In the genomic region with DNA sequence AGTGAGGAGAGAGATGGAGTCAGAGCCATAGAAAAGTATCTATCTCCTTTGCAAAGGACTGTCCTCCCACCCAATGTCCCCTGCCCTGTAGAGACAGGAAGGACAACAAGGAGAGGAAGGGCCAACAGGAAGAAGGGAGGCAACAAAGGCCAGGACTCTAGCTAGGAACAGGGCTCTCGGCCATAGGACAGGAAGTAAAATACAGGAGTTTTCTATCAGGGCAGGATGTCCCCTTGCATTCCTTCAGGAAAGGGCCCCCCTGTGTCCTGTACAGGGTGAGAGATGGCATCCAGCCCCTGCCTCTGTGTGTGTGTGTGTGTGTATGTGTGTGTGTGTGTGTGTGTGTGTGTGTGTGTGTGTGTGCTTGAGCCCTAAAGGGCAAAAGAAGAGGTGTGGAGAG, we compare ENCODE assay signal across 13 mouse cellular contexts.
DNase-seq lines count a peak whose midpoint lies in the region; ATAC-seq and TF ChIP-seq lines count a peak whose summit lies in the region.
"Had no signal": no experiment of that assay in that cellular context is flagged by ENCODE, and none has a peak within 500 bp of the region (broad histone marks: within the 10 kb centered on the region; RNA-seq: fewer than 3 reads in every experiment).

No protein-coding gene starts in this region.

- peak; percentile 31 for DNase-seq in heart, adult 8-10 months (ENCODE audit: low spot score)
- DNase-seq in heart, postnatal 36 days, result no peak
- peak; percentile 20 for DNase-seq in adrenal gland, postnatal 14 days
- DNase-seq in liver, postnatal 0 days, result no peak
- no peak for DNase-seq in cerebellum, adult 11-12 months
- DNase-seq: cerebellum, adult 18-20 months; retina, postnatal 1 day had no signal

- 0 out of 2 replicates have a peak, but pooled peaks have one; percentile 33 for TF ChIP-seq EP300 in liver, postnatal 0 days (IDR thresholded peaks at IDR 0.05; ENCODE audit: low read depth)

- H3K27ac ChIP-seq in kidney, embryonic 16.5 days (ENCODE audit: low read length), result 0 out of 2 replicates have a peak overlapping the region, but pooled peaks have one; percentile 21
- H3K27ac ChIP-seq in liver, postnatal 0 days (ENCODE audit: low read depth), result no peak overlapping the region
- no peak overlapping the region for H3K27ac ChIP-seq in midbrain, embryonic 13.5 days
- H3K27ac ChIP-seq: neural tube, embryonic 13.5 days had no signal

- no peak overlapping the region for H3K4me2 ChIP-seq in kidney, embryonic 16.5 days (replicated peaks; ENCODE audit: low read depth, low read length)
- H3K4me2 ChIP-seq in liver, postnatal 0 days (ENCODE audit: low read depth, low read length), result no peak overlapping the region
- no peak overlapping the region for H3K4me2 ChIP-seq in midbrain, embryonic 13.5 days (replicated peaks)
- H3K4me2 ChIP-seq: neural tube, embryonic 13.5 days had no signal

- no peaks in the 10 kb centered on the region for H3K4me1 ChIP-seq in kidney, embryonic 16.5 days (ENCODE audit: insufficient read depth, low read length)
- H3K4me1 ChIP-seq in liver, postnatal 0 days (ENCODE audit: insufficient read depth), result 0 out of 2 replicates have a peak, but pooled peaks cover 2% of the 10 kb centered on the region
- H3K4me1 ChIP-seq in midbrain, embryonic 13.5 days (replicated peaks), result no peaks in the 10 kb centered on the region
- H3K4me1 ChIP-seq: neural tube, embryonic 13.5 days had no signal

- no peaks in the 10 kb centered on the region for H3K27me3 ChIP-seq in kidney, embryonic 16.5 days (ENCODE audit: insufficient read depth, low read length)
- H3K27me3 ChIP-seq in liver, postnatal 0 days (ENCODE audit: insufficient read depth, low read length), result no peaks in the 10 kb centered on the region
- no peaks in the 10 kb centered on the region for H3K27me3 ChIP-seq in midbrain, embryonic 13.5 days
- H3K27me3 ChIP-seq: neural tube, embryonic 13.5 days had no signal

- no peak for TF ChIP-seq CTCF in liver, postnatal 0 days (IDR thresholded peaks at IDR 0.05; ENCODE audit: low read depth)

- H3K9ac ChIP-seq in kidney, embryonic 16.5 days (replicated peaks; ENCODE audit: low read length), result no peak overlapping the region
- no peak overlapping the region for H3K9ac ChIP-seq in liver, postnatal 0 days (replicated peaks)
- H3K9ac ChIP-seq in midbrain, embryonic 13.5 days (replicated peaks), result no peak overlapping the region
- H3K9ac ChIP-seq: neural tube, embryonic 13.5 days had no signal

- intact Hi-C loops in heart, postnatal 36 days (cut with DNase I), result loop anchor here (5.0 kb wide), 1 partner anchor 70 kb away; no protein-coding TSS in a partner anchor

- H3K9me3 ChIP-seq in kidney, embryonic 16.5 days (ENCODE audit: low read length), result no peaks in the 10 kb centered on the region
- H3K9me3 ChIP-seq in liver, postnatal 0 days (ENCODE audit: low read length), result no peaks in the 10 kb centered on the region
- no peaks in the 10 kb centered on the region for H3K9me3 ChIP-seq in midbrain, embryonic 13.5 days
- H3K9me3 ChIP-seq: neural tube, embryonic 13.5 days had no signal

- peak; percentile 62; the same call in 1 of the 2 replicates for ATAC-seq in kidney, embryonic 16.5 days (ENCODE audit: low FRiP score, low TSS enrichment)
- ATAC-seq in liver, postnatal 0 days, result peak; percentile 60
- ATAC-seq in midbrain, embryonic 13.5 days, result no peak
- no peak for ATAC-seq in activated CD4-positive, CD25-positive, alpha-beta regulatory T cell, adult 4 months
- ATAC-seq: midbrain, embryonic 16.5 days had no signal

- 50% methylated on average over 1 of the region's 1 CpGs for WGBS in kidney, embryonic 16.5 days
- 26% methylated on average over 1 of the region's 1 CpGs for WGBS in liver, postnatal 0 days (ENCODE audit: insufficient replicate concordance)
- WGBS in midbrain, embryonic 13.5 days, result 65% methylated on average over 1 of the region's 1 CpGs

- no peak overlapping the region for H3K4me3 ChIP-seq in kidney, embryonic 16.5 days (ENCODE audit: low read length)
- H3K4me3 ChIP-seq in liver, postnatal 0 days (ENCODE audit: low read depth, low read length), result no peak overlapping the region
- no peak overlapping the region for H3K4me3 ChIP-seq in midbrain, embryonic 13.5 days (replicated peaks)
- H3K4me3 ChIP-seq: erythroblast, embryonic 14.5 days; neural tube, embryonic 13.5 days had no signal

- no peaks in the 10 kb centered on the region for H3K36me3 ChIP-seq in kidney, embryonic 16.5 days (ENCODE audit: insufficient read depth, low read length)
- H3K36me3 ChIP-seq in liver, postnatal 0 days (replicated peaks; ENCODE audit: insufficient read depth, low read length), result no peaks in the 10 kb centered on the region
- no peaks in the 10 kb centered on the region for H3K36me3 ChIP-seq in midbrain, embryonic 13.5 days
- H3K36me3 ChIP-seq: neural tube, embryonic 13.5 days had no signal

Comparison
In these comparisons a context has a peak if more than half of its experiments do, and no peak if none do; other contexts are left out.
1. DNase-seq: peak in heart, adult 8-10 months (single experiment) and adrenal gland, postnatal 14 days (single experiment); none in heart, postnatal 36 days (0 of 2), liver, postnatal 0 days (single experiment) and cerebellum, adult 11-12 months (single experiment).
2. ATAC-seq: peak in kidney, embryonic 16.5 days (single experiment) and liver, postnatal 0 days (single experiment); none in midbrain, embryonic 13.5 days (single experiment) and activated CD4-positive, CD25-positive, alpha-beta regulatory T cell, adult 4 months (single experiment).